Mouse (Mus musculus) megakaryocyte, embryonic 14.5 days (primary cell): ENCODE measurements at regions not wholly inside any gene's neighbourhood (a gene's known extent, or its start where the extent isn't known, plus 50 kb on each side); places are given as distances from the start of the nearest gene placed in this dataset.

Experiments used
- H3K27me3 ChIP-seq: replicated peaks from 2 replicates; pipeline ENCODE3; 2012; ENCODE audit warnings: inconsistent platforms
- H3K36me3 ChIP-seq: replicated peaks from 2 replicates; pipeline ENCODE3; 2012; ENCODE audit warnings: low read length, inconsistent platforms, mixed read lengths
- H3K4me1 ChIP-seq: 2 replicates; pipeline ENCODE4 v1.6.1; 2012; ENCODE audit warnings: inconsistent platforms
- H3K4me3 ChIP-seq: replicated peaks from 2 replicates; pipeline ENCODE3; 2012; ENCODE audit warnings: moderate library complexity, mild to moderate bottlenecking, inconsistent platforms
- H3K9me3 ChIP-seq: 2 replicates; pipeline ENCODE4 v1.6.1; 2012; ENCODE audit warnings: inconsistent platforms
- FLI1 ChIP-seq: IDR thresholded peaks from 2 replicates; pipeline ENCODE4 v1.6.1; 2012; ENCODE audit warnings: low read length, inconsistent platforms, mixed read lengths
- GATA1 ChIP-seq: IDR thresholded peaks from 3 replicates; pipeline ENCODE4 v1.6.1; 2012; ENCODE audit warnings: mixed read lengths, low read length, inconsistent platforms, borderline replicate concordance

GRCm38 (mm10) chr16:74809154-74809825, 397.7 kb upstream of the Robo2 start:
- no peaks in the 10 kb centered on the region for H3K4me1 ChIP-seq
- H3K9me3 ChIP-seq, result no peaks in the 10 kb centered on the region
- no peaks in the 10 kb centered on the region for H3K27me3 ChIP-seq
- H3K4me3 ChIP-seq, result no peak overlapping the region
- no peaks in the 10 kb centered on the region for H3K36me3 ChIP-seq
- TF ChIP-seq FLI1 (no peak), GATA1 (no peak)

GRCm38 (mm10) chr16:74806775-74807174, 395.1 kb upstream of the Robo2 start:
- Histone ChIP-seq H3K36me3 (no peaks in the 10 kb centered on the region), H3K9me3 (no peaks in the 10 kb centered on the region), H3K4me3 (no peak overlapping the region), H3K27me3 (no peaks in the 10 kb centered on the region), H3K4me1 (no peaks in the 10 kb centered on the region)
- TF ChIP-seq FLI1 (no peak), GATA1 (no peak)

- Histone ChIP-seq H3K4me1 (no peaks in the 10 kb centered on the region), H3K27me3 (no peaks in the 10 kb centered on the region), H3K9me3 (no peaks in the 10 kb centered on the region), H3K36me3 (no peaks in the 10 kb centered on the region), H3K4me3 (no peak overlapping the region)
- TF ChIP-seq GATA1 (no peak), FLI1 (no peak)
These were observed 389.7 kb upstream of the Robo2 start for GRCm38 (mm10) chr16:74801296-74801695.

- no peak for TF ChIP-seq FLI1
- TF ChIP-seq GATA1, result no peak
These were observed 384.7 kb upstream of the Robo2 start for GRCm38 (mm10) chr16:74796303-74796653.

GRCm38 (mm10) chr16:74795360-74796302, 384.0 kb upstream of the Robo2 start:
- Histone ChIP-seq H3K4me1 (no peaks in the 10 kb centered on the region), H3K9me3 (no peaks in the 10 kb centered on the region; the same call in 1 of the 2 replicates), H3K27me3 (no peaks in the 10 kb centered on the region), H3K4me3 (no peak overlapping the region), H3K36me3 (no peaks in the 10 kb centered on the region)
- TF ChIP-seq GATA1 (no peak), FLI1 (no peak)

More at GRCm38 (mm10) chr16:74796303-74796653, 384.7 kb upstream of the Robo2 start:
- Histone ChIP-seq H3K36me3 (no peaks in the 10 kb centered on the region), H3K4me3 (no peak overlapping the region), H3K9me3 (no peaks in the 10 kb centered on the region; the same call in 1 of the 2 replicates), H3K27me3 (no peaks in the 10 kb centered on the region), H3K4me1 (no peaks in the 10 kb centered on the region)

GRCm38 (mm10) chr16:74785365-74786119, 373.9 kb upstream of the Robo2 start:
- TF ChIP-seq GATA1, result no peak
- TF ChIP-seq FLI1, result no peak

GRCm38 (mm10) chr16:74780388-74780787, 368.8 kb upstream of the Robo2 start:
- TF ChIP-seq FLI1 (no peak), GATA1 (no peak)
- Histone ChIP-seq H3K27me3 (no peaks in the 10 kb centered on the region), H3K36me3 (no peaks in the 10 kb centered on the region), H3K4me3 (no peak overlapping the region), H3K4me1 (no peaks in the 10 kb centered on the region), H3K9me3 (no peaks in the 10 kb centered on the region)

More at GRCm38 (mm10) chr16:74785365-74786119, 373.9 kb upstream of the Robo2 start:
- no peaks in the 10 kb centered on the region for H3K4me1 ChIP-seq
- H3K9me3 ChIP-seq, result no peaks in the 10 kb centered on the region
- H3K4me3 ChIP-seq, result no peak overlapping the region
- no peaks in the 10 kb centered on the region for H3K36me3 ChIP-seq
- H3K27me3 ChIP-seq, result no peaks in the 10 kb centered on the region

GRCm38 (mm10) chr16:74768264-74768663, 356.6 kb upstream of the Robo2 start:
- H3K4me1 ChIP-seq, result no peaks in the 10 kb centered on the region
- no peaks in the 10 kb centered on the region for H3K27me3 ChIP-seq
- TF ChIP-seq FLI1 (no peak), GATA1 (no peak)
- no peak overlapping the region for H3K4me3 ChIP-seq
- no peaks in the 10 kb centered on the region for H3K36me3 ChIP-seq
- 0 out of 2 replicates have a peak, but pooled peaks cover 5% of the 10 kb centered on the region for H3K9me3 ChIP-seq

- Histone ChIP-seq H3K27me3 (no peaks in the 10 kb centered on the region), H3K9me3 (no peaks in the 10 kb centered on the region), H3K36me3 (no peaks in the 10 kb centered on the region), H3K4me3 (no peak overlapping the region), H3K4me1 (no peaks in the 10 kb centered on the region)
- no peak for TF ChIP-seq GATA1
- no peak for TF ChIP-seq FLI1
These were observed 345.2 kb upstream of the Robo2 start for GRCm38 (mm10) chr16:74756720-74757345.

GRCm38 (mm10) chr16:74750900-74751299, 339.3 kb upstream of the Robo2 start:
- Histone ChIP-seq H3K9me3 (no peaks in the 10 kb centered on the region), H3K4me3 (no peak overlapping the region), H3K4me1 (no peaks in the 10 kb centered on the region), H3K36me3 (no peaks in the 10 kb centered on the region), H3K27me3 (no peaks in the 10 kb centered on the region)
- TF ChIP-seq FLI1 (no peak), GATA1 (no peak)
